Mouse (Mus musculus) B cell, adult (primary cell): ENCODE measurements around the gene Sgpp1. TPM values are rescaled to one million over a fixed set of nuclear protein-coding genes. Genes with fewer than 3 reads are reported as not detected.

ENCODE experiments used
- total RNA-seq: library from RNA; stranded (reverse); gene quantifications from 4 replicates; pipeline ENCODE4 v1.2.4, GENCODE M21; 2023; ENCODE audit not compliant: inconsistent age

Sgpp1 gene
- total RNA-seq: 26.1 to 29.6 TPM (median 27.2 TPM) in 4 replicates

DNA sequence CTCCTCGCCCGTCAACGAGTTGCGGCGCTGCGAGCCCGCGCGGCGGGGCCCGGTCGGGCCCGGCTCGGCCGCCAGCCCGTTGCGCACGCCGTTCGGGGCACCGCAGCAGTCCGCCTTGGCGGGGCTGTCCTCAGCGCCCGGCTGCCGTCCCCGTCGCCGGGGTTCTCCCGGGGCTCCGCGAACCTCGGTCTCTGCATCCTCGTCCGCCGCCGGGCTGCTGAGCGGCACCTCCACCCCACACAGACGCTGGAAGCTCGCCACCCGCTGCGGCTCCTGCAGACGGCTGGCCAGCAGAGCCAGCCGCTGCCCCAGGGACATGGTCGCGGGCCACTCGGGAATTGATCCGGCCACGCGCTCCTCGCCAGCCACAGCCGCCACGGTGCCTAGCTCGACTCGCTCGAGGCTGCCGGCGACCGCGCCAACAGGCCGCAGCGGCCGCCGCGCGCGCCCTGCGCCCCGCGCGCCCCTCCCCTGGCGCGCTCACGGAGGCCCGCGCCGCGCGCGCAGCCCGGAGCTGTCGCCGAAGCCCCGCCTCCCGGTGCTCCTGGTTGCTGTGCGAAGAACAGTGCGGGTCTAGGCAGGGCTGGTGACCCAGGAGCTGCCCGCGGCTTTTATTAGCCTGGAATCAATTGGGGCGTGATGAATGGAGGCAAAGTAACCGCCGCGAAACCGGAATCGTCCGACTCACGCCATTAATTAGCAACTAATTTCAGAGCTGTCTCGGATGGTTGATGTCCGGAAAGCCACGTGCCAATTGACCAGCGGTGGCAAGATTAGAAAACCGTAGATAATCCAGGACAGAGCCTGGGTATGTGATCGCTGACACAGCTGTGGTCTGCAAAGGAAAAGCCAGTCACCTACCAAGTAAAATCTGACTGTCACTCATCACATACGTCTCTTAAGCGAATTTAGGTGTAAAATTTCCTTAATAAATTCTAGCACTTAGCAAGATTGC, at the start of gene Sgpp1:
Sgpp1 (minus strand) TSS at position 484 of the 955 bp plus-strand sequence.

DNA sequence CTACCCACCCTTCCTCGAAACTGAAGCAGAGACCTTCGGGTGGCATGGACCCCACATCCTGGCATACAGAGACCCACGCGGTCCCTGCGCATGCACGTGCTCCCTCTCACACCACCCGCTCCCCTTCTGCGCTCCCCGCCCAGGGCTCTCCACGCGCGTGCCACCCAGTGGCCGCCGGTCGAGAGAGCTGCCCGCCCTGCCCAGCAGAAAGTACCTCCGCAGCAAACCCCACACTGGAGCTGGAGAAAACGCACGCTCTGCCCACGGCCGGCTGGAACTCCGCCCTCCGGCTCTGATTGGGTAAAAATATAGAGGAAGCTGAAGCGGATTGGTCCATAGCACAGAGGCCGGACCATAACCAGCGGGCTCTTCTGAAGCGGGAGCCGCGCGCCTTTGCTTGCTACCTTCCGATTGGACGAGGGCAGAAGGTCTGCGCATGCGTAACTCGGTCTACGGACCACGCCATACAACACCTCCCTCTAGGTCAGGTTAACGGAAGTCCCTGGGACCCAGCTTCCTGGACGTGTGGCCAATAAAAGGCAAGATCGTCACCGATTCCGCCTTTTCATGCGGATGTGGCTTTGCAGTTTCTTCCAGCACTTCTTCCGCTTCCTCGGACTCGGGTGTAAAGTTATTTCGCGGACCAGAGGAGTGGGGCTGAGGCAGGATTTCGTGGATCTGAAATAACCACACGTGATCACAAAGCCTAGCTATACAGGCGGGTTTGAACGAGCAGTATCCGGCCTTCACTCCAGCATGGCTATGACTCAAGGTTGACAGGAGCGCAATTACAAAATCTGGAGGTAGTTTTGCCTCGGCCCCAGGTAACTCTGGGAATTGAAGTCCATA, 66.0 kb downstream of the Sgpp1 start, which contains the start of gene Wdr89:
Wdr89 (minus strand) TSS at position 280 of the 849 bp plus-strand sequence.

Other genes starting within 250 kb of the Sgpp1 start
- 55.1 to 65.4 TPM (median 57.9 TPM) in 4 replicates for gene Ppp2r5e, start 139.5 kb downstream of the Sgpp1 start, total RNA-seq
- 4.0 to 5.9 TPM (median 5.2 TPM) in 4 replicates for gene Wdr89, start 66.2 kb downstream of the Sgpp1 start, total RNA-seq
- gene Syne2, start 82.4 kb upstream of the Sgpp1 start, total RNA-seq: 15.4 to 25.9 TPM (median 17.3 TPM) in 4 replicates